In the genomic region with DNA sequence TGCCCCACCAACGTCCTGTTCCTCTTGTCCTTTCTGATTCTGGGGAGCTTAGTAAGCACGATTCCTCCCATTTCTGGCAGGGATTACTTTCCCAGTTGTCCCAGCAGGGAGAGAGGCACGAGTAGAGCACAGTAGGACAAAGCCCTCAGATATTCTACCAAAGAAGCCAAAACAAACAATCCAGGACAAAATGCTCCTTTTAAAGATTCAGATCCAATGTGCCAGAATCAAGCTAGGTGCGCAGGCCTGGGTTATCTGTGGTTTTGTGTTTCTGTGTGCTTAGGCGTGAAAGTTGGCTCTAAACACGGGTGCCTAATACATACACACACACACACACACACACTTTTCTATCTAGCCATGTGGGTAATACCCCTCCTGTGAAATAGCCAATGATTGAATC, we compare ENCODE assay signal across 30 mouse cellular contexts.
"Had no signal": no experiment of that assay in that cellular context is flagged by ENCODE, and none has a peak within 500 bp of the region (broad histone marks: within the 10 kb centered on the region; RNA-seq: fewer than 3 reads in every experiment).

No protein-coding gene starts in this region.

- ATAC-seq: liver, embryonic 12.5 days; liver, postnatal 0 days; lung, postnatal 0 days; midbrain, embryonic 13.5 days; midbrain, embryonic 15.5 days; midbrain, embryonic 16.5 days had no signal

- H3K36me3 ChIP-seq: limb, embryonic 10.5 days; limb, embryonic 12.5 days; limb, embryonic 13.5 days; limb, embryonic 15.5 days; liver, embryonic 12.5 days; liver, embryonic 13.5 days; liver, embryonic 15.5 days; lung, embryonic 15.5 days; midbrain, embryonic 10.5 days; midbrain, embryonic 12.5 days; midbrain, embryonic 13.5 days; midbrain, embryonic 15.5 days had no signal

- H3K9me3 ChIP-seq: limb, embryonic 10.5 days; limb, embryonic 13.5 days; limb, embryonic 15.5 days; liver, embryonic 12.5 days; liver, embryonic 13.5 days; liver, embryonic 15.5 days; lung, embryonic 15.5 days; megakaryocyte, embryonic 14.5 days; midbrain, embryonic 10.5 days; midbrain, embryonic 12.5 days; midbrain, embryonic 13.5 days; midbrain, embryonic 15.5 days had no signal

- DNase-seq: left cerebral cortex, postnatal 4 days; liver; liver, embryonic 13.5 days; liver, postnatal 0 days; lung, adult 18-20 months; lung, adult 2 months; lung, embryonic 14.5 days; lung, postnatal 10 days; lung, postnatal 14 days; lung, postnatal 36 days; lung, postnatal 4 days; midbrain, embryonic 14.5 days had no signal

- H3K27ac ChIP-seq: limb, embryonic 10.5 days; limb, embryonic 12.5 days; limb, embryonic 13.5 days; limb, embryonic 15.5 days; liver, embryonic 12.5 days; liver, embryonic 13.5 days; liver, embryonic 14.5 days; liver, embryonic 15.5 days; lung, embryonic 15.5 days; macrophage; midbrain, embryonic 10.5 days; midbrain, embryonic 12.5 days; midbrain, embryonic 13.5 days; midbrain, embryonic 15.5 days had no signal

- H3K4me3 ChIP-seq: limb, embryonic 10.5 days; limb, embryonic 12.5 days; limb, embryonic 13.5 days; limb, embryonic 15.5 days; liver, embryonic 12.5 days; liver, embryonic 13.5 days; liver, embryonic 15.5 days; lung, embryonic 15.5 days; megakaryocyte, embryonic 14.5 days; midbrain, embryonic 10.5 days; midbrain, embryonic 12.5 days; midbrain, embryonic 13.5 days; midbrain, embryonic 15.5 days; myocyte had no signal

- H3K4me2 ChIP-seq: limb, embryonic 12.5 days; limb, embryonic 13.5 days; limb, embryonic 15.5 days; liver, embryonic 12.5 days; liver, embryonic 13.5 days; liver, embryonic 15.5 days; lung, embryonic 14.5 days; lung, embryonic 15.5 days; midbrain, embryonic 11.5 days; midbrain, embryonic 12.5 days; midbrain, embryonic 13.5 days; midbrain, embryonic 15.5 days had no signal

- H3K9ac ChIP-seq: limb, embryonic 12.5 days; limb, embryonic 13.5 days; limb, embryonic 15.5 days; liver, embryonic 12.5 days; liver, embryonic 13.5 days; liver, embryonic 14.5 days; liver, embryonic 15.5 days; liver, postnatal 0 days; lung, embryonic 14.5 days; lung, embryonic 15.5 days; midbrain, embryonic 12.5 days; midbrain, embryonic 13.5 days; midbrain, embryonic 15.5 days had no signal

- H3K4me1 ChIP-seq: limb, embryonic 10.5 days; limb, embryonic 12.5 days had no signal

- H3K27me3 ChIP-seq: limb, embryonic 12.5 days; limb, embryonic 13.5 days; limb, embryonic 15.5 days; liver, embryonic 12.5 days; liver, embryonic 13.5 days; liver, embryonic 15.5 days; lung, embryonic 15.5 days; midbrain, embryonic 12.5 days; midbrain, embryonic 13.5 days; midbrain, embryonic 15.5 days had no signal
